In the genomic region with DNA sequence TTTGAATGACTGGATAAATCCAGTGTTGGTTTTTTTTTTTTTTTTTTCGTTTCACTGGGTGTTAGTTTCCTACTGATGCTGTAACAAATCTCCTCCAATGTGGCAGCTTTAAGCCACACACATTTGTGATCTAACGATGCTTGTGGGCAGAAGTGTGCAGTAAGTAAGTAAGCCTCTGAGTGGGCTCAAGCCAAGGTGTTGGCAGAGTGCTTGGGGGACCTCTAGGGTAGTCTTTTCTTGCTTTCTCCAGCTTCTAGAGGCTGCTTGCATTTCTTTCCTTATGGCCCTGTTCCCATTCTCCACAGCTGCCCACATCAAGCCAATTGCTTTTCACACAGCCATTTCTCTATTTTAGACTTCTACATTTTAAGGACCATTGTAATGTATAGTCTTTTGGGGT, we compare ENCODE assay signal across 18 mouse cellular contexts. TPM values are rescaled to one million over a fixed set of nuclear protein-coding genes. Genes with fewer than 3 reads are reported as not detected.
DNase-seq lines count a peak whose midpoint lies in the region; ATAC-seq and TF ChIP-seq lines count a peak whose summit lies in the region.
"Had no signal": no experiment of that assay in that cellular context is flagged by ENCODE, and none has a peak within 500 bp of the region (broad histone marks: within the 10 kb centered on the region; RNA-seq: fewer than 3 reads in every experiment).

No protein-coding gene starts in this region.

- no peak overlapping the region for H3K9ac ChIP-seq in intestine, embryonic 14.5 days (ENCODE audit: low read length)
- no peak overlapping the region for H3K9ac ChIP-seq in intestine, embryonic 16.5 days (ENCODE audit: low read depth, low read length)
- H3K9ac ChIP-seq: embryonic facial prominence, embryonic 12.5 days; forebrain, embryonic 13.5 days; forebrain, embryonic 15.5 days had no signal

- no peaks in the 10 kb centered on the region for H3K9me3 ChIP-seq in intestine, embryonic 14.5 days (ENCODE audit: control insufficient read depth, low read length)
- H3K9me3 ChIP-seq in intestine, embryonic 16.5 days (ENCODE audit: control insufficient read depth, low read length), result peaks cover under 1% of the 10 kb centered on the region; the same call in 1 of the 2 replicates
- H3K9me3 ChIP-seq: embryonic facial prominence, embryonic 12.5 days; forebrain, embryonic 15.5 days had no signal

- no peak for TF ChIP-seq POLR2A in kidney, adult 2 months (IDR thresholded peaks at IDR 0.05; ENCODE audit: low read depth, low read length)

- peak; percentile 66 for DNase-seq in heart, adult 11 months
- no peak for DNase-seq in heart, postnatal 25 days (ENCODE audit: low spot score)
- DNase-seq in intestine, embryonic 14.5 days (ENCODE audit: low spot score), result no peak
- DNase-seq in right cerebral cortex, postnatal 4 days, result peak; percentile 5
- no peak for DNase-seq in right cerebral cortex, adult 18-20 months
- DNase-seq in kidney, adult 2 months, result no peak
- DNase-seq: adrenal gland, adult 2 months; adrenal gland, postnatal 10 days; adrenal gland, postnatal 25 days; cerebellum, adult 11-12 months; cerebellum, adult 2 months; cerebellum, adult 9-10 months; cerebellum, postnatal 25 days had no signal

- no peaks in the 10 kb centered on the region for H3K36me3 ChIP-seq in intestine, embryonic 14.5 days (ENCODE audit: control insufficient read depth, insufficient read depth, low read length)
- H3K36me3 ChIP-seq in intestine, embryonic 16.5 days (ENCODE audit: control insufficient read depth, insufficient read depth, low read length), result no peaks in the 10 kb centered on the region
- no peaks in the 10 kb centered on the region for H3K36me3 ChIP-seq in kidney, adult 2 months (ENCODE audit: control insufficient read depth, insufficient read depth, low read length)
- H3K36me3 ChIP-seq: embryonic facial prominence, embryonic 12.5 days; forebrain, embryonic 15.5 days had no signal

- no peaks in the 10 kb centered on the region for H3K4me1 ChIP-seq in intestine, embryonic 14.5 days (replicated peaks; ENCODE audit: control insufficient read depth, insufficient read depth, low read length)
- H3K4me1 ChIP-seq in intestine, embryonic 16.5 days (ENCODE audit: control insufficient read depth, insufficient read depth, low read length), result peaks cover 4% of the 10 kb centered on the region; the same call in 1 of the 2 replicates
- H3K4me1 ChIP-seq in kidney, adult 2 months (ENCODE audit: control insufficient read depth, insufficient read depth, low read length), result peaks cover 17% of the 10 kb centered on the region; the same call in 1 of the 2 replicates

- 70% methylated on average over 2 of the region's 2 CpGs for WGBS in intestine, embryonic 14.5 days
- WGBS in intestine, embryonic 16.5 days, result 68% methylated on average over 2 of the region's 2 CpGs
- WGBS in kidney, adult 2 months, result 51% methylated on average over 2 of the region's 2 CpGs

- intact Hi-C loops in heart, postnatal 25 days (cut with DNase I), result no loop called here

- ATAC-seq in intestine, embryonic 14.5 days (replicated peaks; ENCODE audit: low FRiP score, low TSS enrichment, low read depth), result no peak
- no peak for ATAC-seq in intestine, embryonic 16.5 days
- ATAC-seq: forebrain, embryonic 13.5 days; forebrain, embryonic 15.5 days had no signal

- H3K4me3 ChIP-seq in intestine, embryonic 14.5 days (ENCODE audit: low read depth, low read length), result no peak overlapping the region
- H3K4me3 ChIP-seq in intestine, embryonic 16.5 days (ENCODE audit: low read length), result no peak overlapping the region
- no peak overlapping the region for H3K4me3 ChIP-seq in kidney, adult 2 months (ENCODE audit: insufficient read depth, low read depth, low read length)
- H3K4me3 ChIP-seq: embryonic facial prominence, embryonic 10.5 days; embryonic facial prominence, embryonic 12.5 days; forebrain, embryonic 13.5 days; forebrain, embryonic 15.5 days had no signal

- TF ChIP-seq CTCF in kidney, adult 2 months (conservative IDR thresholded peaks at IDR 0.05; ENCODE audit: insufficient read depth, insufficient read length, low read depth, low read length), result no peak

- H3K27ac ChIP-seq in intestine, embryonic 14.5 days (ENCODE audit: low read depth), result 0 out of 2 replicates have a peak overlapping the region, but pooled peaks have one; percentile 11
- no peak overlapping the region for H3K27ac ChIP-seq in intestine, embryonic 16.5 days (ENCODE audit: low read length)
- no peak overlapping the region for H3K27ac ChIP-seq in kidney, adult 2 months (ENCODE audit: insufficient read depth, low read depth, low read length)
- H3K27ac ChIP-seq: embryonic facial prominence, embryonic 10.5 days; embryonic facial prominence, embryonic 12.5 days; forebrain, embryonic 13.5 days; forebrain, embryonic 15.5 days had no signal

- no peak overlapping the region for H3K4me2 ChIP-seq in intestine, embryonic 14.5 days (ENCODE audit: low read length)
- no peak overlapping the region for H3K4me2 ChIP-seq in intestine, embryonic 16.5 days (ENCODE audit: low read depth, low read length)
- H3K4me2 ChIP-seq: embryonic facial prominence, embryonic 12.5 days; forebrain, embryonic 13.5 days; forebrain, embryonic 15.5 days had no signal

- H3K27me3 ChIP-seq in intestine, embryonic 14.5 days (replicated peaks; ENCODE audit: control insufficient read depth, insufficient read depth, low read length), result no peaks in the 10 kb centered on the region
- no peaks in the 10 kb centered on the region for H3K27me3 ChIP-seq in intestine, embryonic 16.5 days (replicated peaks; ENCODE audit: control insufficient read depth, insufficient read depth, low read length)
- no peaks in the 10 kb centered on the region for H3K27me3 ChIP-seq in kidney, adult 2 months (replicated peaks; ENCODE audit: control insufficient read depth, insufficient read depth, low read length)
- H3K27me3 ChIP-seq: embryonic facial prominence, embryonic 12.5 days; forebrain, embryonic 13.5 days; forebrain, embryonic 15.5 days had no signal

RNA-seq across cellular contexts. Expression of a gene that starts 16.7 kb away (rescaled TPM):
- total RNA-seq in heart, postnatal 25 days (2021), result 10 to 100 TPM; 17.2 to 17.6 TPM
- 5.4 and 6.3 TPM in 2 replicates for polyA plus RNA-seq in intestine, embryonic 14.5 days (2014; fragmentation: Nextera tagmentation; extraction: Ambion mirVana)
- 5.0 and 5.5 TPM in 2 replicates for polyA plus RNA-seq in intestine, embryonic 16.5 days (2015; fragmentation: Nextera tagmentation; extraction: Ambion mirVana)
- 17.0 and 18.1 TPM in 2 replicates for polyA plus RNA-seq in kidney, adult 2 months (2012; rRNA removed)

Comparison
In these comparisons a context has a peak if more than half of its experiments do, and no peak if none do; other contexts are left out.
1. DNase-seq: peak in heart, adult 11 months (single experiment) and right cerebral cortex, postnatal 4 days (single experiment); none in heart, postnatal 25 days (single experiment), intestine, embryonic 14.5 days (single experiment), right cerebral cortex, adult 18-20 months (single experiment) and kidney, adult 2 months (single experiment).